Mouse (Mus musculus) T-helper 2 cell (primary cell): ENCODE measurements at regions not wholly inside any gene's neighbourhood (a gene's known extent, or its start where the extent isn't known, plus 50 kb on each side); places are given as distances from the start of the nearest gene placed in this dataset.

Experiments used
- in situ Hi-C: fragments of 300-600 bp; cut with MboI, MseI; formaldehyde crosslinking; loops from one replicate; pipeline ENCODE4 v1.15.1; 2025; ENCODE audit warnings: high pct_unique_total_duplicates

DNA sequence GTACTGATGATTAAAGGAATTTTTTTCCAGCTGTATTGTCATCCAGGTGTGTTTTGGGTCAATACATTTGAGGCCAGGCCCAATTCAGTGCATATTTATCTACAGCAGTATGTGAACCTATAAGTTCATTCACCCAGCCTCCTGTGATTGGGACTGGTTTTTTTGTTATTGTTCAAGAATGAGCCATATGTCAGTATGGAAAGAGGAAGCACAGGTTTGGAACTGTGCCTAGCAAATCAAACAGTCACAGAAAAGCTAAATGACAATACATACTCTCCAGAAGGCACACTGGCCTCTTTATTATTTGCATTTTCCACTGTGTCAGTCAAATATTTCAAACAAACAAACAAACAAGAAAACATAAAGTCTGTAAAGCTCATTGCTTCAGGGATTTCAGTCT, 134.7 kb downstream of the Rnd3 start:
- in situ Hi-C loops, result no loop called here

DNA sequence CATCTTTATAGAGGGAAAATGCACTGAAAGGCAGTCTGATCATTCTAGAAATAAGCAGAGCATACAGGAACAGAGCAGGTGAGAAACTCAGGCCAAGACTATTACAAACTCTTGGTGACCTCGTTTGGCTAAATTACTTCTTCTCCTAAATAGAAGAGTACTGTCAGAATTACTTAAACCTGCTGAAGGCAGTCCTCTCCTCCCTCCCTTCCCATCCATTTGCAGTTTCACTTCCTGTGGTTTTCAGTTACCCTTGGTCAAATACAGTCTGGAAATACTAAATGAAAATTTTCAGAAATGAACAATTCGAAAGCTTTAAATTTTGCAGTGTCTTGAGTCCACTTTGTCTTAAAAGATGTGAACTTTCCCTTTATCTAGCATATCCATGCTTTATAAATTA, 135.8 kb downstream of the Rnd3 start:
- in situ Hi-C loops, result no loop called here

DNA sequence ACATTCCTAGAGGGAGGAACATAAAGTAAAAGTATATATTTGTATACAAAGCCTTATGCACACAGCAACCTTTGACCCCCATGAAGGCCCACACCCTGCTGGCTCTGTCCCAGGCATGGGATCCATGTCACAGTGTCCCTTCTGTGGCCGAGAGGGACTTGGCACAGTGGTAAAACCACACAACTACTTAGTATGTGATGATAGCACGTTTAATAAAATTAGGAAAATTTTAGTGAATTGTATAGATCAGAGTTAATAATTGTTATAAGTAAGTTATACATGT, 140.7 kb downstream of the Rnd3 start:
- in situ Hi-C loops, result no loop called here

DNA sequence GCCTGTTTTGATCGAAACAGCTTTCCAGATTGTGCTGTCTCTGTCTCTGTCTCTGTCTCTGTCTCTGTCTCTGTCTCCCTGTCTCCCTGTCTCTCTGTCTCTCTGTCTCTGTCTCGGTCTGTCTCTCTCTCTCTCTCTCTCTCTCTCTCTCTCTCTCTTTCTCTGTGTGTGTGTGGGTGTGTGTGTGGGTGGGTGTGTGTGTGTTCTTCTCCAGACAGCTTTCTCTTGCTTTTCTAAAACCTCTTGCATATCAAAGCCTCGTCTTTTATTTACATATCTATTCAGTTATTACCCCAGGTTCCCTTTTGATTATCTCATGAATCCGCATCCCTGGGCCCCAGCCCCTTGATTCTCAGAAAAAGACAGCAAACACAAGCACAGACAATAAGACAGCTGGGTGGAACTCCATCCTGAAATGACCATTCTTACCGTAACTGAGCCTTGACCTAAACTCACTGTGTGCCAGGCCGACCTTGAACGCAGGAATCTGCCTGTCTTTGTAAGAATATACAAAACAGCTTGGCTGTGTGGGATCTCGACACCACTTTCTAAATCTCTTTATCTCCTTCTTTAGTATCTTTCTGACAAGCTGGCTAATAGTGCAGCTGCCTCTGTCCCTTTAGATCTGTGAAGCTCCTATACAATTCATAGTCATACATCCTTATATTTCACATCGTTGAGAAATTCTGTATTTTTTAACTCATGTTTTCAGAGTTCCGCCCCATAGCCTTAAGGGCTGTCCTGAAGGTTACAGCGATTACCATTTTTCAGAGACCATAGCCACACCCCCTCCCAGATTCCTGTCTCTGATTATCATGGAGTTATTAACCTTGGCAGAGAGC, 141.3 kb downstream of the Rnd3 start:
- in situ Hi-C loops, result no loop called here

DNA sequence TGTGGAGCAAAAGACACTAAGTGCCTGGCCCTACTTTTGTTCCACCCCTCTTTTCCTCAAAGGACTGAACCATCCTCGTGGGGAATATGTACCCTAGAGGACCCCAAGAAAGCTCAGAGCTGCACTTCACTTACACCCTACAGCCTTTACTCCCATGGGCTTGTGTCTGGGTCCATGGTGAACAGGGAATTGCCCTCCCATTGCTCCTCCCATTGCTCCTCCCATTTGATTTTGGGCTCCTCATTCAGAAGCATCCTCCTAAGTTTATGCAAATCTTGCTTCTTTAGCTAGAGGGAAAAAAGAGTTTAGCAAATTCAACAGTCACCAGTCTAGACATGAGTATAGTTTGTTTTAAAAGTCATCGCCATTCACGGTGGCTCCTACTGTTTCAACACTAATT, 142.1 kb downstream of the Rnd3 start:
- in situ Hi-C loops, result no loop called here

DNA sequence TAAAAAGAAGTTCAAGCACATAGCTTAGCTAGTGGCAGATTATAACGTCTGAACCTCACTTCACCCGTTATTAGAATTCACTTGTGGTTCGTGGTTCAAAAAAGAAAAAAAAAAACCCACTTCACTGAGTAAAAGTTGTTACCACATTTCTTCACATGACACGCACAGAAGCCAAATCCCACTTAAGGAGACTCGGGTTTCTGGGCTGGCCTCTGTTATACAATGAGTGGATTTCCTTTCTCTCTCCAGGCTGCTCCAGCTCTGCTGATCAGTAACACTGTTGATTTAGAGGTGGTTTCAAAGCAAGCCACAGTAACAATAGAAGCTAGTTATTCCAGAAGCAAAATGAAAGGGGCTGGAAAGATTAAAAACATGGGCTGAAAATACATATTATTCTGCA, 147.4 kb downstream of the Rnd3 start:
- in situ Hi-C loops, result no loop called here

DNA sequence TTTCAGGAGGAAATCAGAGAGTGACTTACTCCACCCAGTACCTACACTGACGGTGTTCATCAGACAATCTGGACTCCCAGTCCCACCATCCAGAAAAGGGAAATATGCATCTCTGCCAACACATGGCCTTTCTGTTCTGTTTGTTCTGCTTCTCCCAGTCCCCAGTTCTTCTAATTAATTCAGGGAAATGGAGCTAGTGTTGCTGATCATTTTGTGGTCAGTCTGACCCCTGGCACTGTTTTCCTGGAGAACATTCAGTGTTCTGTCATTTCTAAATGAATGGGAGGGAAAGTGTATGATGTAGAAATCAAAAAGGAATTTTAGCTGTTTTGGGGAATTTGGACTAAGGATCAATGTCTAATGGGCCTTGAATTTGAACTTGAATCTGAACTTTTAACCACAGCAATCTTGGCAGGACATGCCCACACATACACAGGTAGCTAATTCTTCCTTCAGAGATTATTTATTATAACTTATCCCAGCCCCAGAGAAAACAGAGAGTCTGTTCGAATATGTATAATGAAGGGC, 165.0 kb downstream of the Rnd3 start:
- in situ Hi-C loops, result no loop called here

DNA sequence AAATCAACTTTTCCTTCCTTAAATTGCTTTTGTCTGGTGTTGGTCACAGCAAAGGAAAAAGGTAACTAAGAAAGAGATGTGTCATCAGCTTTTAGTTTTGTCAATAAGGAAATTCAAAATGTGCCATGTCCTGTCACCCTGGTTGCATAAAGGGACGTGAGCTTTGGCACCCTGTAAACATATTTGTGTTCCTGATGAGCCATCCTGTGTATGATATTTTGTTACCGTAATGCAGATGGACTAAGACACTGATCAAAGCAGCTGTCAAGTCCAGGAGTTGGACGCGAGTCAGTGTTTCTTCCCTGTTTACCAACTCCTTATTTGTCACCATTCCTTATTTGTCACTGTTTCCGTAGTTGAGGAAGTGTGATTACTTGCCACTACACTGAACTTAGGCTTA, 166.3 kb downstream of the Rnd3 start:
- in situ Hi-C loops, result no loop called here

DNA sequence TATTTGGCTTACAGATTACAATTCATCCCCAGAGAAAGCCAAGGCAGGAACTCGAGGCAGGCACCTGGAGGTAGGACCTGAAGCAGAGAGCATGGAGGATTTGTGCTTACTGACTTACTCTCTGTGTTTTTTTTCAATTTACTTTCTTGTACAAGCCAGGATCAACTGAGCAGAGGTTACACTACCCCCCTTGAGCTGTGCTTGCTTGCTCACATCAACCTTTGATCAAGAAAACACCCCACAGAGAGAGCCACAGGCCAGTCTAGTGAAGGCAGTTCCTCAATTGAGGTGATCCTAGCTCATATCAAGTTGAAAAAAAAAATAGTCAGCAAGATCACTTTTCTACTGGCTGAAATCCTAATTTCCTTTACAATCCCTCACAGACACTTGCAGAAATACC, 170.6 kb downstream of the Rnd3 start:
- in situ Hi-C loops, result no loop called here

DNA sequence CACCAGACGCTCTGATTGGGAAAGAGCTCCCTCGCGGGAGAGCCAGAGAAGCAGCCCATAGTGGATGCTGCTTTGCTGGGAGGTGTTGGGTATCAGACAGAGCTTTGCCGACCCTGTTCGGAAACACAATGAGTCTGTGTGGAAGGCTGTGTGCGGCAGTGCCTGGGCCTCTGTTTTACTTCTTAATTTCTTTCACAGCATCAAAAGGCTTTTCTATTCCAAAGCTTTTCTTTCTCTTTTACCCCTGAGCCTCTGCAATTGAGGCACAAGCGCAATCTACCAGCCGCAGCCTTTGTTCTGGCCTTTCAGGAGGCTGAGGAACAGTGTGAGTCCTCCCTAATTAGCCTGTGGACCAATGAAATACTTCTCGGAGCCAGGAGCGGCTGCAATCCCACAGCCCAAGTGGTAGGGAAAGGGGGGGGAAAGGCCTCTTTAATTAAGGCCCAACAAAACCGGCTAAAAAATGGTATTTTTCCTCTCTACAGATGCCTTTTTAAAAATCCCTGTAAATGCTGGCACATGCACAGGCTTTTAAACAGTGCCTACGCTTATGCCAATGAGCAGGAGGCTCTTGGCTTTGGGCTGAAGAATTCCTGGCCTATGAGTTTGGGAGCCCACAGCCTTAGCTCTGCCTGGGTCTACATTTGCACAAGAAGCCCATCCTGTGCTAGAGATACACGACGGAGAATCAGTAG, 177.6 kb downstream of the Rnd3 start:
- in situ Hi-C loops, result no loop called here

DNA sequence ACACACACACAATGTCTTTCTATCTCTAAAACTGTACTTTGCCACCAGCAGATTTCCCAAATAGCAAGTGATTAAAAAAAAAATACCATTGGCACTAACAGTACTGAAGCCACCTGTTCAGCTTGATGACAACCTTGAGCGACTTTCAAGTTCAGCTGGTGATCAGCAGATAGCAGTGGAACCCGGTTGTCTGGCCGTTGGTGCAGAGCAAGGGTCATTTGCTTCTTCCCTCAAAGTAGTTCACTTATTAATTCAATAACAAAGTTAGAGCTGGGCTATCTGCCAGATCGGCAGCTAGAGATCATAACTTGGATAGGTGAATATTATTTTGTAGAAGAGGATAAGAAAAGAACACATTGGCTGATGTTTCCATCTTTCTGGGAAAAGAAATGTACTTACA, 180.5 kb downstream of the Rnd3 start:
- in situ Hi-C loops, result no loop called here

DNA sequence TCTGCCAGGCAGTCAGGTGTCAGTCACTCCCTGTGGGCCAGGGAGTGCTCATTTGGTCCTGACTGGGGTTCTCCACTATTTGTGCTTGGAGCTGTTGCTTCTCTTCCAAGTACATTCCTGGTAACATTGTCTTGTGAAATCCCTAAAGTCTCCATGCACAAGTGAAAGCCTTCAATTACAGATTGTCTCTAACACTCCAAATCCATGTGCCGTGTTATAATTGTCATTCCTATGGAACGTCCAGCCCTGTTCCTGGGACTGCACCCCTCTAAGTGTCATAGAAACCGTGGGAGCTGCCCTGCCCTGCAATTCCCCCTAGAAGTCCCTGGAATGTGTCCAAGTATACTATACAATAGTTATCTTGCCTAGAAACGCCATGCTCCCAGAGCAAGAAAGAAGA, 181.1 kb downstream of the Rnd3 start:
- in situ Hi-C loops, result no loop called here

DNA sequence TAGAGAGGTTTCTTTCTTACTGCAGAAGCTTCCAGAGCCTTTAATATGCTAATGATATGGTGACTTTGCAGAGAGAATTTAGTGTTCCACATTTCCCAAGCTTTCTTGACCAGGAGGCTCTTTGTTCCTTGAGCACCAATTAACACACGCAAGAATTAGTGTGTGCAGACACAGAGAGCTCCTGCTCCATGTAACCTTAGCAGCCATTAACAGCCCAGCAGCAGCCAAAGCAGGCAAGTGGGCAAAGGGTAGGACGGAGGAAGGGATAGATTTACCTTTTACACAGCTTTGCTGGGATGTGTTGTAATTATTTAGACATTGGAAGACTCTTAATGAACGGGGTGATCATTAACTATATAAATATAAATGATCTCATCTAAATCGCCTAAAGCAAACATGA, 181.8 kb downstream of the Rnd3 start:
- in situ Hi-C loops, result no loop called here

DNA sequence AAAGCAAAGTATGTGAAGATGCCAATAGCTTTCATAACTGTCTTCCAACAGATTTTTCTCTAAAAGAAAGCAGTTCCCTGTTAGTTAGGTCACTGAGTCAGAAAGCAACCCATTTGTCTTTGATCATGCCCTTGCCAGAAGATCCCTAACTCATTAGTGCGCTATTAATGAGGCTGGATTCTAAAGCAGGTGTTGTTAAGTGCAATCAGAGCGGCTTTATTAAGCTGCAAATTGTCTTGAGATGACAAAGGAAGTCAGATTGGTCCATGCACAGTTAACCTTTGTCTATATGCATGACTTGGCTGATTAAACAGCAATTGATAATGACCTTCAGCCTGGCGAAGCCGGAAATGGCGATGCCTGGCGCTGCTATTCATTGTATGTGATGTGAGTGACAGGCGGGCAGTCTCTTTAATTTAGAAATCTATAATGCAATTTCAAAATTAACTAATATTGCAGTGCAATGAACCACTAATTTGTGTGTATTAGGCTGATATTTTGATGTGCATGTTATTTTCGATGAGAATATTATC, 183.4 kb downstream of the Rnd3 start:
- in situ Hi-C loops, result no loop called here

DNA sequence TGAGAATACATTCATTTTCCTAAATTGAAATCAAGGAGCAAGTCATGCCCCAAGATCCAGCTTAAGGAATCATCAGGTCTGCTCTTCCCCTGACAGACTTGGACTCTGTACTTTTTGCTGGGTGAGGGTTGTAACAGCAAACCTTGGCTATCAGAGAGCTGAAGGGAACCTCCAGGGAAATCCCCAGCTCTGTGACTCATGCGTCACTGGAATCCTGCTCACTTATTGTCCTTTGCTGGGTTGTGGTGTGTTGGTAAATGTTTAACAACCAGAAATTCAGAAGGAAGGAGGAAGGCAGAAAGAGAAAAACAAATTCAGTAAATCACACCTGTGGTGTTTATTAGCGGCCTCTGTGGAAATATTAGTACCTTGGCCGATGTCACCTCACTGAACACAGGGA, 184.8 kb downstream of the Rnd3 start:
- in situ Hi-C loops, result no loop called here

DNA sequence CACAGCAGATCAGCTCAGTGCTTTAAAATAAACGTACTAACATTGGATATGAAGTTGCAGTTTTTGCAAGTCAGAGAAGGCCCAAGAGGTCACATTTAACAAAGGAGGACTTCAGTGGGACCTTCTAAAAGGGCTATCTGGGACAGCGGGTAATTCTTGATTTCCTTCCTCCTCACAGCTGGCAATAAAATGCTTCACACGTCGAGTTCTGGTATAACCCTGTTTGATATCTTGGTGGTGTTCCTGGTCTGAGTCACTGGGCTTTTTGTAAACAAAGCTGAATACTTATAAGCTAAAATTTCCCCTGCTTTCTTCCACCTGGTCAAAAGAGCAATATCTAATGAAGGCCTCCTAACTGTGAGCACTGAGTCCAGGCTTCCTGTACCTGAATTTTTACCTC, 187.9 kb downstream of the Rnd3 start:
- in situ Hi-C loops, result no loop called here

DNA sequence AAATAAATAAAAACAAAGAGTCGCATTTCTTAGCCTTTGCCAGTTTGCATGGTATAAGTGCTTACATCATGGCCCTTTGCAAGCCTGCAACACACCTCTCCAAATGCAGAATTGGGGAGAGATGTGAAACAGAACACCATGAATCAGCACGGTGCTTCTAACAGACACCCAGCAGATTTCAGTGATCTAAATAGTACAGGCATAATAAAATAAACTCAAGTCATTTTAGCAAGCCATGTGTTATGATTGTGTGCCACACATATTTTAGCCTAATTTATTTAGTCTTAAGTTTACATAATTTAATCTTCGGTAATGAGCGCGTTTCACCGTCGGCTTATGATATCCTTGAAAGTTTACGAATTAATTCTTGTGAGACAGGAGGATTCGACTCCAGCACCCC, 189.6 kb downstream of the Rnd3 start:
- in situ Hi-C loops, result no loop called here

DNA sequence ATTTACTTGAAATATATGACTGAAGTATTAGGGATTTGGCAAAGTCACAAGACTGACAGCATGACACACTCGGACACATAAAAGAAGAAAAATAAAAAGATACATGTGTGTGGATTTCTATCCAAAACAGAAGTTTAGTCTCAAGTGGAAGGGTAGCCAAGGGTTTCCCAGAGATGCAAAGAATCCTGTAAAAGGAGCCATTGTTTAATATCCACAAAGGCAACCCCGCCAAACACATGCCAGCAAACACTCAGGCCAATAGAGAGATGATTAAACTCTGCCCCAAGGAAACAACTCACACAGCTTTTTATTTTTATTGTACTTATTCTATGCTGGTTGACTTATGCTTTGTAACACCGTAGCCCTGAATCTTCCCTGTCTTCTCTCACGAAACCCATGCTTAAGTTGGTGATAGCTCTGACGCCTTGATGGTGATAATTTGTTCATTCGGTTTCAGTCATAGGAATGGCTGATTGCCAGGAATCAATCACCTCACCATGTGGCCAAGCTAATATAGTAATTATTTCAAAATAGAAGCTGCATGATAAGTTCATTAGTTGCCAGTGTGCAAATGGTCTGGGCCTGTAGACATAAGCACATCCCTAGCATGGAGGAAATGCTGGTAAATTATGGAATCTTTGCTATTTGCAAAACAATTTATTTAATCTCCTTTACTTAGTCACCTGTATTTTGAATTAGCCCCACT, 194.4 kb downstream of the Rnd3 start:
- in situ Hi-C loops, result no loop called here

DNA sequence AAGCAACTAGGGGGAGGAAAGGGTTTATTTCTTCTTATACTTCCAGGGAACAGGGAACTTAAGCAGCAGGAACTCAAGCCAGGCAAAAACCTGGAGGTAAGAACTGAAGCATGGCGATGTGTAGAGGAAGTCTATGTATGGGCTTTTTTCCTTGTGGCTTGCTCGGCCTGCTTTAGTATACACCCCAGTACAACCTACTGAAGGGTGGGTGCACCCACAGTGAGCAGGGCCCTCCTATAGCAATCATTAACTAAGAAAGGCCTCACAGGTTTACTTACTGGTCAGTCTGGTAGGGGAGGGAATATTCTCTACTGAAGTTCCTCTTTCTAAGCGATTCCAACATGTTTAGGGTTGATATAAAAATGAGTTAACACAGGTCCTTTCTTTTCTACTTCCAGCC, 197.9 kb downstream of the Rnd3 start:
- in situ Hi-C loops, result no loop called here

DNA sequence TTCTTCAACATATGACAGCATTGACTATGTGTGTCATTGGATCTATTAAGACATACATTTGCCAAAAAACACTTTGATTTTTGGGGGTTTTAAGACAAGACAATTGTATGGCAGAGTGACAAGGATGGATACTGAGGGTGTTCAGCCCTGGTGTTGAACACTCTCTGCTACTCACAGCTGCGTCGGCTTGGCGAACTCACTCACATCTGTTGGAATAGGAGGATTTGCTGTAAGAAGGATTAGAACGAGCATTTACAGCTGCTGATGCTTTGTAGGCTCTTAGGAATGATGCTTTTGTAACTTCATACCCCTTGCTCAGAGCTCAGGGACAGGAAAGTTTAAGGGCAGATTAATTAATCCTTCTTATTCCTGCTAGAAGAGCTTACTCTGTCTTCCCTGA, 199.2 kb downstream of the Rnd3 start:
- in situ Hi-C loops, result no loop called here

DNA sequence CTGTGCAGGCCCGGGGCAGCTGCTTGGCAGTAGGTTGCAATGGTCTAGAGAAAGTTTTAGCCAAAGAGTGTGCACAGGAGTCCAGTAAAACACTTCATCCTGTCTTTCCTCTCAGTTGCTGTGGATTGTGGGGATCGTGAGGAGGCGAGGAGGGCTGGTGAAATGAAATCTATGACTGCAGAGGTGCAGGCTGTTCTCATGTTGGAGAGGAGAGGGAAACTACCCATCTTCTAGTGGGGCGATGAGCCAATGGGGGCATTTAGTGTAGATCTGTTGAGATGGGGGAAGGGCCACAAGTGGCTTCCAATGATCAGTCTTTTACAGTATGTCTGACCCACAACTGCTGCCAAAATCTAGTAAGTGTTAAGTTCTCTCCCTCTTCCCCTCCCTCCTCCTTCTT, 203.4 kb downstream of the Rnd3 start:
- in situ Hi-C loops, result no loop called here

DNA sequence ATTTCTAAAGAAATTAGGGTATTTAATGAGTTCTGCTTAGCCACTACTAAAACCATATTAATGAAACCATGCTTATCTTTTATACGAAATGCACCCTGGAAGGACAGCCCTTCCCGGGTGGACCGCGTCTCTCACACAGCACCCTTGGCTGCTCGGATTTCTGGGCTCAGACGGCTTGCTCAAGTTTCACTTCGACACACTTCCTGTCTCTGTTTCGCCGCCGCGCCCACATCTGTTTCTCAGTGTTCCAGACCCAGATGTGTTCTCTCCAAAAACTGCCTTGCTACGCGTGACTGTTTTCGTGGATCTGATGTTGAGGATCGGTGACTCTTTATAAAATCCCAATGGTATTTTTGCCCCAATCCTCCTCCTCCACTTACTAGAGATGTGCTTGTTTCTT, 205.7 kb downstream of the Rnd3 start:
- in situ Hi-C loops, result no loop called here

DNA sequence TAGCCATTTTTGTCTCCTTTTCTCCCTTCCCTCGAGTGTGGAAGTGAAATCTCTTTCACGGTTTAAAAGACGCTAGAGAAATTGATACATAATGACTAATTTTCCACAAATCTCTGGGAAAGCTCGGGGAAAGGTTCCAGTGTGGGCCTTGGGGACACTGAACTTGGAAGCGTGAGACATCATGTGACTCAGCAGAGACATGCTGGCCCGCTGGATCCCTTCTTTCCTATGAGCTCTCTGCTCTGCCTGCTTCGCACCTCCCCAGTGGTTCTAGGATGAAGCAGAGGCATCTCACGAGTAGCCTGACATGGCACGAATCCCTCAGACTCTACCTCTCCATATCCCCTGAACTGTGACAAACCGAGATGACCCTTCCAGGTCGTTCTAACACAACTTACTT, 206.2 kb downstream of the Rnd3 start:
- in situ Hi-C loops, result no loop called here
